Mouse (Mus musculus): ENCODE results near the gene Rab8b.
A peak's percentile ranks its signal among the peaks of the same experiment; 100 is the strongest.
"Not testable (repeated sequence)": the region's sequence is repeated elsewhere in the genome, so short reads cannot be mapped to it uniquely, and the experiment has no call there.

Gene Rab8b

DNA sequence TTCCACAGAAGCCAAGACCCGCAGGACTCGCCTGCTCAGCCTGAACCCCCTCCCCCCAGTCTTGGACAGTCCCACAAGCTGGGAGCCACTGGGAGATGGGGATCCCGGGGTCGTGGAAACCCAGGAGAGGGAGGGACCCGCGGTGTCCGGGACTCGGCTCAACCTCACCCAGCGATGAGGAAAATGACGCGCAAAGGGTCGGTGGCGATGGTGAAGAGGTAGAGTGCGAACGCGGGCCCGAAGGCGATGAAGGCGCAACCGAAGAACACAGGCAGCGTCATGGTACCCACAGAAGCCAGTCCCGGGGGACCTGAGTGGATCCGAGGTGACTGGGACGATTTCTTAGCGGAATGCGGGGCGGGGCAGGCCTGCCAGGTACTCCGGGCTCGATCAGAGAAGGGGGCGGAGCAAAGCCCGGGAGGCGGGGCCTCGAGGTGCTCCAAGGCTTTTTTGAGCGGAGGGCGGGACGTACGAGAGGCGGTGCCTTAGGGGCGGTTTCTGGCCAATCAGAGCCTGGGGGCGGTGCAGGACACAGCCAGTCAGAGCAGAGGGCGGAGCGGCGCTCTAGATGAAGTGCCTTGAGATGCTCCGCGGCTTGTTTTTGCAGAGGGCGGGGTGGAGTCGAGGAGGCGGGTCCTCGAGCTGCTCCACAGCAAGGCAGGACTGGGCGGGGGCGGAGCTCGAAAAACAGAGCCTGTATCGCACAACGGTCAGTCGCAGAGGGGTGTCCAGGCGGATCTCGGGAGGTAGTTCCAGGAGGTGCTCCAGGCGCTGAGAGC, 85.0 kb downstream of the Rab8b start, which contains the start of gene Aph1c:
TSS of gene Aph1c (minus strand) at position 409 of the 779 bp plus-strand sequence.
- peak; percentile 100 for DNase-seq (ENCODE audit: low spot score)

DNA sequence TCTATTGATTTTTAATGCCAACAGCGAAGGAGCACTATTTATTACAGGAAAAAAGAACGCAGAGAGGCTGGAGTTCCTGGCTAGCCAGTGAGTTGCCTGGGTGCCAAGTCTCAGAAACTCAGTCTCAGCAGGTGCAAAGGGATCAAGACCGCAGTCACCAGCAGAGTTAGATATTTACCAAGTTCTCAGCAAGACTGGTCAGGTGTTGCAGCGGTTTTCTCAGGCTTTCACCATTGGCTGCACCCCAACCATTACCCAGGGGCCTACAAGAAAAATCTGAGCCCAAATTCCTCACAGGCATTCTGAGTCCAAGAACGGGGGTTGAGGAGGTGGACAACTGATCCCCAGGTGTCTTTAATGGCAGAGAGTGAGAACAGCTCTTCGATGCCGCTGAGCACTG, 85.6 kb downstream of the Rab8b start:
- no peak for DNase-seq (ENCODE audit: low spot score)

DNA sequence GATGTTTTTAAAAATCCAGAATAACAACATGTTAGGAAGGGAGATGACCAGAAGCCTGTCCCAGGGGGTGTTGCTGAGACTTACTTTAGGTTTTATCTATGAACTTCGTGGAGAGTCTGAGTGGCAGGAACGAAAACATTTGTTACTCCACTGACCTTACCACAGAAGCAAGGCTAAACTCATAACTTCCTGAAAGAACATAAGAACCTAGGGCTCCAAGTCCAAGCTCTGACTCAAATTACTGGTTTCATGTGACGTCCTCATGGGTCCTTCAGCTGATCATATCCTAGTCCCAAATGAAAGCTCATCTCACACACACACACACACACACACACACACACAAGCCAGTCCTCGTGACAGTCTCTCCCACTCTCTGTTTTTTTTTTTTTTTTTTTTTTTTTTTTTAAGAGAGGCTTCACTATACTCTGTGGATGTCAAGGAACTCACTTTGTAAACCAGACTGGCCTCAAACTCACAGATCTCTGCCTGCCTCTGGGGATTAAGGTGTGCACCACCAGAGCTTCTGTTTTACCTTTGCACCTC, 87.0 kb downstream of the Rab8b start:
- DNase-seq (ENCODE audit: low spot score), result no peak

- DNase-seq (ENCODE audit: low spot score), result peak; percentile 84
Observed at GRCm38 (mm10) chr9:66825990-66826389, 93.5 kb downstream of the Rab8b start.

GRCm38 (mm10) chr9:66822255-66822654, 97.2 kb downstream of the Rab8b start:
- DNase-seq (ENCODE audit: low spot score), result not testable (repeated sequence)

DNA sequence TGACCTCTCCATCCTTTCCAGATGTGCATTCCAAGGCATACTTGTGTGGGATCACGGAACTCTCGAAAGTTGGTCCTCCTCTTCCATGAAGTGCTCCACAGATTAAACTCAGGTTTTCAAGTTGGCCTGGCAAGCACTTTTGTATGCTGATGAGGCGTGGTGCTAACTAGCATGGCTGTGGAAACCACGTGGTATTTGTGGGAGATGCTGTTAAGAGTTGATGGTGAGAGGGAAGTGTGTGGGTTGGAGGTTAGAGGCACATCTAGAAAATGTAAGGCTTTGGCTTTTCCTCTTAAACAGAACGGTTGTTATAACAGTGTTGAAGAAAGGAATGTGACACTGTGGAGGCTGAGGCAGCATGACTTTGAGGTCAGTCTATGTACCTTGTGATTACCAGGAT, 98.5 kb downstream of the Rab8b start:
- no peak for DNase-seq (ENCODE audit: low spot score)

DNA sequence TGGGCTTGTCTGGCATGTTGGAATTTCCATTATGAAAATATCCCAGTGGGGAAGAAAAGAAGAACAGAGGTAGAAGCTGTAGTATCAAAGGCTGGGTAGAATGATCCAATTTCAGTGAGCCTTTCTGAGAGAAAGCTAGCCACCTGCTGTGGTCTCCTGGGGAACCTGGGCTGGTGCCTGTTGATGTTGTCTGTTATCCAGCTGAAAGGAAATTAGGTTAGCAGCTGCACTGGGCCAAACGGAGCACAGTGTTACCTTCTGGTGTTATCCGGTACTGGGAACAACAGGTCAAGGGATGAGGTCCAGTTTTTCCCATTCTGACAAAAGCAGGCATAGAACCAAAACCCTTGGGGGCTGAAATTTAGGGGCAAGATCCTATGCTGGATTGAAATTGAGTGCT, 106.1 kb downstream of the Rab8b start:
- DNase-seq (ENCODE audit: low spot score), result no peak

GRCm38 (mm10) chr9:66805951-66806350, 113.5 kb downstream of the Rab8b start:
- DNase-seq (ENCODE audit: low spot score), result peak; percentile 50

GRCm38 (mm10) chr9:66801947-66802346, 117.5 kb downstream of the Rab8b start:
- DNase-seq (ENCODE audit: low spot score), result no peak

GRCm38 (mm10) chr9:66796739-66797138, 122.7 kb downstream of the Rab8b start, which contains the start of gene Gm10647:
Gene Gm10647 (plus strand): TSS chr9:66797039.
- DNase-seq (ENCODE audit: low spot score), result no peak

DNA sequence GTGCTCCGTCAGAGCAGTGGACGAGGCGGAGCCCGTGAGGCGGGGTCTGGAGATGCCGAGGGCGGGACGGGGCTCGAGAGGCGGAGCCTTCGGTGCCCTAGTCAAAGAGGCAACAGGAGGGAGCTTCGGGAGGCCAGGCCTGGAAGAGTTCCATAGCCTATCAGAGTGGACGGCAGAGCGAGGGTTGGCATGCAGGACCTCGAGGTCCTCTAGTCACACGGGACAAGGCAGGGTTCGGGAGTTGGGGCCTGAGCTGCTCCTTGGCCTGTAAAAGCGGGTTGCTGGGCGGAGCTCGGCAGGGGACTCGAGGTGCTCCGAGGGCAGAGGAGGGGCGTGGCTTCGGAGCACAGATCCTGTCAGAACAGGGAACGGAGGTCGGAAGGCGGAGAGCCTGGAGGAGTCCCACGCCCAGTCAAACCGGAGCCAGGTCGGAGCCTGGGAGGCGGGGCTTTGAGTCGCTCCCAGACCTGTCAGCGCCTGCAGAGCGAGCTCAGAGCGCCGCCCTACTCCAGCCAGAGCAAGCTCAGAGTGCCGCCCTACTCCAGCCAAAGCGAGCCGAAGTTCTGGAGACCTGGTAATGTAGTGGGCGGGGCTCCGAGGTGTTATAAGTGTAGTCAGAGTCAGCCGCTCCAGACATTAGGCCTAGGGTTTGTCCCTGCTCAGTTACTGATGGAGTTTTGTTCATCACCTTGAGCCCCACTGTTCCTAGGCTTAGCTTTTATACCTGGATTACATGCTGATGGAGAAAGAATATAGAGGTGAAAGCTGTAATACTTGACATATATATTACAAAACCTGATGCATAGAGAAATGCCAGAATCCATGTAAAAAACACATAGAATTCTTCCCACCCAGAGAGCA, 123.8 kb downstream of the Rab8b start, which contains the start of gene Aph1b:
TSS of gene Aph1b (minus strand) at position 27 of the 861 bp plus-strand sequence.
- DNase-seq (ENCODE audit: low spot score), result peak; percentile 98

GRCm38 (mm10) chr9:66794629-66795463, 124.6 kb downstream of the Rab8b start:
- DNase-seq (ENCODE audit: low spot score), result peak; percentile 48
